Mouse (Mus musculus) duodenum, adult 2 months (tissue): ENCODE results near the gene Zkscan6. TPM values are rescaled to one million over a fixed set of nuclear protein-coding genes. Genes with fewer than 3 reads are reported as not detected.

Source experiments
- polyA plus RNA-seq: library from polyadenylated mRNA; depleted of rRNA; stranded (reverse); fragments of >200 nt; gene quantifications from 2 replicates; pipeline ENCODE4 v1.2.3, GENCODE M21; 2012; ENCODE audit warnings: low replicate concordance; rRNA removed

Zkscan6 gene
- polyA plus RNA-seq: 1.9 and 2.5 TPM in 2 replicates

DNA sequence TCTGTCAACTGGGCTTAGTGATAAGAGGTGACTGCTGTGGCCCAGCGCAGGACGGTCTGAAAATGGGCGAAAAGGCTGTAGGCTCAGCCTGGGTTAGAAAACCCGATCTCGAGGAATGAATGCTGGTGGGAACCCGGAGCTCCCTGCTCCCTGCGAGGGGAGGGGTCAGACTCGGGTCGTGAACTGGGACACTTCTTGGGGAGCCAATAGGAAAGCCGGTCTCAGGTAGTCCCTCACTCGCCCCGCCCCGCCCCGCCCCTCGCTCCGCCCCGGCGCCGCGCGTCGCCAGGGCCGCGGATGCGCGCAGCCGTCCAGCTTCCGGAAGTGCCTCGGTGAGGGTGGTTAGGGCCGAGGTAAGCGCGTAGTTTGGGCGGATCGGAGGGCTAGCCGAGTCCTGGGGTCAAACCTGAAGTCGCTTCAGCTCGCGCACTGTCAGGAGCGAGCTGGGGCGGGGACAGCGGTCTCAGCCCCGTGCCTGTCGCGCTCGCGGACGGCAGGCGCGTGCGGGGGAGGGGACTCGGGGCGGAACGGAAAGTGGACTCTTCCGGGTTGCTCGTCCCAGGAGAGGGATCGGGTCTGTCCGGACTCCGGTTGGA is at the start of gene Zkscan6:
TSS of gene Zkscan6 (plus strand) at position 267 of the 596 bp plus-strand sequence.

DNA sequence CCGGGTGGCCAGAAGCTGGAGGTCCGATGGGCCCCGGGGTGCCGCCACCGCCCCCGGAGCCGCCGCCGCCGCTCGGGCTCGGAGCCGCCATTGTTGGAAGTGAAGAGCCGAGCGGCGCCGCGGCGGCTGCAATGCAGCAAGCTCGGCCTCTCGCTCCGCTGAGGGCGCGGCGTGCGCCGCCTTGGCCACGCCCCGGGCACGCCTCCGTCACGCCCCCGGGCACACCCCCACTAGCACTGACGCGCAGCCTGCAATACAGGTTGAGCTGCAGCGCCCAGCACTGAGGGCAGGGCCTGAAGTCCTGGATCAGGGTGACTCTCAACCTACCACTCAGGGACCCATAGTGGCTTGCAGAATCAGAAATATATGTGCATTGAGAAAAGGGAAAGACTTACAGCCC is 18.8 kb upstream of the Zkscan6 start, which contains the start of gene Map2k4:
TSS of gene Map2k4 (minus strand) at position 144 of the 400 bp plus-strand sequence.

Other genes with a start within 250 kb of the Zkscan6 start
- 6.4 and 6.8 TPM in 2 replicates for gene Map2k4, start 18.9 kb upstream of the Zkscan6 start, polyA plus RNA-seq